Mouse (Mus musculus): ENCODE measurements around the gene Abcg4. TPM values are rescaled to one million over a fixed set of nuclear protein-coding genes. Genes with fewer than 3 reads are reported as not detected.
"Not testable (repeated sequence)": the region's sequence is repeated elsewhere in the genome, so short reads cannot be mapped to it uniquely, and the experiment has no call there.

Gene Abcg4
- polyA plus RNA-seq (2015; fragmentation: Nextera tagmentation; extraction: Ambion mirVana) = 1.0 and 1.6 TPM in 2 replicates

DNA sequence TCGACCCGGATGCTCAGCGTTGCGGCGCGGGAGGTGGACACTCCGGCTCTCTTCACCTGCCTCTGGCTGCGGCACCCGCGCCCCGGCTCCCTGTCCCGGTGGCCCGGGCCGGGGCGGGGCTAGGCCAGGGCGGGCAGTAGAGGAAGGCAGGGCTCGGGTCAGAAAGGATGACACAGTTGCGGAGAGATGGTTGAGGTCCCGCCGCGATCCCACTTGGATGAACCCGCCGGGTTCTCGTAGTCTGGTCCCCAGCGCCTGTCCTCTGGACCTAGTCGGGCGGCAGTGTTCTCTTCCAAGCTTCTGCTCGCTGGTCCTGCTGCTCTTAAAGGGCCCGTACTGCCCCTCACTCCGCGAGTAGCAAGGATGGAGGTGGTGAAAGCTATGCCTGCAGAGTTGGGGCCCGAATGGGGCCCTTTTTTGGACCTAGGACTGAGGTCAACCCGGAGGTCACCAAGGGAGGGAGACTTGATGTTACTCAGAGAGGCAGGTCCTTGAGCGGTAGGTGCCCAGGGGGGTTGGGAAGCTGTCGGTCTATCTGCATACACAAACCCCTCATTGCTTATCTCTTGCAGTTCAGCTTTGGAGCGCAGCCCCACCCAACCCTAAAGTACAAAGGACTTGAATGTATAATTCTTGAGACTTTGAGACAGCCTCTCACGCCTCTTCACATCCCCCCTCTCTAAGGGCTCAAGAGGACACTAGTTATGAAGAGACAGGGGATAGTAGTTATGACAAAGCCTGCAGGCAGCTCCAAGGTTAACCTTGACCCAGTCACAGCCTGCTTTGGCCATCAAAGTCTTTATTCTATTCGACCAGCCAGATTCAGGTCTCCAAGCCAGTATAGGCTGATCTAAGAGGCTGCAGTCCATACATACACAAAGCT, at the start of gene Abcg4:
Gene Abcg4 (minus strand): TSS at position 540 of the 883 bp plus-strand sequence.
- Histone ChIP-seq H3K27ac (no peak within 1 kb of the TSS), H3K4me1 (replicated peaks; ENCODE audit: insufficient read depth, low read length) (peaks cover 4% of the 10 kb centered on the region; the same call in 1 of the 2 replicates), H3K4me3 (replicated peaks; ENCODE audit: low read depth, low read length) (peak within 1 kb of the TSS; percentile 57), H3K9me3 (replicated peaks; ENCODE audit: low read length) (no peaks in the 10 kb centered on the region), H3K36me3 (ENCODE audit: insufficient read depth, low read length) (peaks cover 4% of the 10 kb centered on the region; the same call in 1 of the 2 replicates), H3K4me2 (ENCODE audit: low read length) (peak within 1 kb of the TSS; percentile 95), H3K27me3 (ENCODE audit: insufficient read depth, low read length) (no peaks in the 10 kb centered on the region), H3K9ac (ENCODE audit: low read depth, low read length) (peak within 1 kb of the TSS; percentile 61)
- TF ChIP-seq CTCF (IDR thresholded peaks at IDR 0.05; ENCODE audit: low read depth) = no peak
- DNase-seq (ENCODE audit: low spot score) (peak; percentile 56), ATAC-seq (replicated peaks; ENCODE audit: low FRiP score, low read depth) (peak; percentile 50; the same call in 1 of the 2 replicates)
- 1% methylated on average over 38 of the region's 38 CpGs for WGBS

DNA sequence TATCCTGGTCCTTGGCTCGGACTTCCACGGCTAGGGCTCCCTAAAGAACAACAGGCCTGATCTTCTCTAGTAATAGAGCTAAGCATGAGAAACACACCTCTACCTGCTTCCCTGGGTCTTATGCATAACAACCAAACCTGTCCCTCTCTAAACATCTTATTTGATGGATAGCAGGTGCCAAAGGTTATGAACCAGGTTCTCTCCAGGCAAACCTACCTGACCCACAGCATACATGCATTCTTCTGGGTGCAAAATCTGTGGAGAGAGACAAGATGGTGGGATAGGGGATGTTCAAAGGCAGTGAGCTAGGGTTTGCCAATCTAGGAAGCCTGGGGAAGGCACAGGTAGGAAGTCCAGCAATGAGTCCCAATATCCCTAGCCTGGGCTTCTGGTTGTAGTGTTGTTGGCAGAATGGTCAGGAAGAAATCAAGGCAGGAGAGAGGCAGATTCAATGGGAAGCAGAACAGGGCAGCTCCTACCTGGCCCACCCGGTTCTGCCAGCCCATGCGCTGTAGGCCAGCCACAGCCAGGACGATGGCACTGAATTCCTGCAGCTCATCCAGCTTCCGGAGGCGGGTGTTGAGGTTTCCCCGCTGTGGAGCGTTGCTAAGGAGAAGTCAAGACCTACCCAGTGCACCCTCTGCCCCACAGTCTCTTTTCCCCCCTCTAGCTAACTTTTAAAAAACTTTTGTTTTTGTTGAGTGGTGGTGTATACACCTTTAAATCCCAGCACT, 49.2 kb upstream of the Abcg4 start:
- Histone ChIP-seq H3K27me3 (ENCODE audit: insufficient read depth, low read length) (no peaks in the 10 kb centered on the region), H3K36me3 (ENCODE audit: insufficient read depth, low read length) (peaks cover 12% of the 10 kb centered on the region; the same call in 1 of the 2 replicates), H3K4me1 (replicated peaks; ENCODE audit: insufficient read depth, low read length) (peaks cover 6% of the 10 kb centered on the region; the same call in 1 of the 2 replicates), H3K9me3 (replicated peaks; ENCODE audit: low read length) (no peaks in the 10 kb centered on the region), H3K4me3 (replicated peaks; ENCODE audit: low read depth, low read length) (no peak overlapping the region), H3K9ac (ENCODE audit: low read depth, low read length) (0 out of 2 replicates have a peak overlapping the region, but pooled peaks have one; percentile 23), H3K27ac (peak overlapping the region; percentile 31; the same call in 1 of the 2 replicates), H3K4me2 (ENCODE audit: low read length) (peak overlapping the region; percentile 90)
- DNase-seq (ENCODE audit: low spot score) = no peak
- ATAC-seq (replicated peaks; ENCODE audit: low FRiP score, low read depth) = no peak
- TF ChIP-seq CTCF (IDR thresholded peaks at IDR 0.05; ENCODE audit: low read depth) = no peak
- 57% methylated on average over 9 of the region's 9 CpGs for WGBS

DNA sequence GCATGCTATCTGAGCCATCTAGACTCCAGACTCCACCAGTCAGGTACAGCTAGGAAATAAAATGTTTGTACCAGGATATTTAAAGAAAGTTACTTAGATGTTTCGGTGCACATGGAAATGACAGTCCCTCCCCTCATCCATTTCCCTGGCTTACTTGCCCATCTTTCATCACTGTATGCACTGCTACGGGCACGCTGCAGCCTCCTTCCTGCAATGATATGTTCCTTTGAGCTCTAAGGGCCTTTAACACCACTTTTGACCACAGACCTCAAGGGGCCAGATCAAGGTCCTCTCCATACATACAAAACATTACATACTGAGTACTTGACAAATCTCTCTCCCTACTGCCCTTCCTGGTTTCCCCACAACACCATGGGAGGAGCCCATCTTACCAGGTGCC, 48.5 kb upstream of the Abcg4 start:
- Histone ChIP-seq H3K9ac (ENCODE audit: low read depth, low read length) (0 out of 2 replicates have a peak overlapping the region, but pooled peaks have one; percentile 88), H3K36me3 (ENCODE audit: insufficient read depth, low read length) (peaks cover 15% of the 10 kb centered on the region; the same call in 1 of the 2 replicates), H3K4me3 (replicated peaks; ENCODE audit: low read depth, low read length) (peak overlapping the region; percentile 85), H3K27ac (no peak overlapping the region), H3K4me1 (replicated peaks; ENCODE audit: insufficient read depth, low read length) (peaks cover 6% of the 10 kb centered on the region; the same call in 1 of the 2 replicates), H3K9me3 (replicated peaks; ENCODE audit: low read length) (no peaks in the 10 kb centered on the region), H3K27me3 (ENCODE audit: insufficient read depth, low read length) (no peaks in the 10 kb centered on the region), H3K4me2 (ENCODE audit: low read length) (peak overlapping the region; percentile 90)
- ATAC-seq (replicated peaks; ENCODE audit: low FRiP score, low read depth) (no peak), DNase-seq (ENCODE audit: low spot score) (no peak)
- WGBS = 62% methylated on average over 3 of the region's 3 CpGs
- TF ChIP-seq CTCF (IDR thresholded peaks at IDR 0.05; ENCODE audit: low read depth) = no peak

DNA sequence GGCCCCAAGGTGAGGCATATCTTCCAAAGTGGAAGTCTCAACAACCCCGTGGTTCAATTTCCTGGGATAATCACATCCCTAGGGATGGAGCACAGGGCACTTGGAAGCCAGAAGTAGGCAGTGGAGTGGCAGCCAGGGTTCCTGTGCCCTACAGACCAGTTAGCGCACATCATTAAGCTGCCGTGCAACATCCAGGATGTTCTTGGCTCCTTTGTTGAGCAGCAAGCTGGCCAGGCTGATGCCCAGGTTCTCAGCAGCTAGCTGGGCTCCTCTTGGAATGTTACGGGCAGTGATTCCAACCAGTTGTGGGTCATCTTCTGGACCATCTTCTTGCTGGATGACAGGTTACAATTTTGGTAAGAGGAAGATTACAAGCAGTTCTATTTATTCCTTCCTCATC, 48.1 kb upstream of the Abcg4 start:
- peak overlapping the region; percentile 85 for H3K4me3 ChIP-seq (replicated peaks; ENCODE audit: low read depth, low read length)
- DNase-seq (ENCODE audit: low spot score); H3K9me3 ChIP-seq (replicated peaks; ENCODE audit: low read length); ATAC-seq (replicated peaks; ENCODE audit: low FRiP score, low read depth); H3K4me1 ChIP-seq (replicated peaks; ENCODE audit: insufficient read depth, low read length); H3K27ac ChIP-seq; H3K27me3 ChIP-seq (ENCODE audit: insufficient read depth, low read length): not testable (repeated sequence)
- peaks cover 15% of the 10 kb centered on the region; the same call in 1 of the 2 replicates for H3K36me3 ChIP-seq (ENCODE audit: insufficient read depth, low read length)
- 22% methylated on average over 4 of the region's 4 CpGs for WGBS
- H3K9ac ChIP-seq (ENCODE audit: low read depth, low read length) = peak overlapping the region; percentile 88; the same call in 1 of the 2 replicates
- peak overlapping the region; percentile 90 for H3K4me2 ChIP-seq (ENCODE audit: low read length)

DNA sequence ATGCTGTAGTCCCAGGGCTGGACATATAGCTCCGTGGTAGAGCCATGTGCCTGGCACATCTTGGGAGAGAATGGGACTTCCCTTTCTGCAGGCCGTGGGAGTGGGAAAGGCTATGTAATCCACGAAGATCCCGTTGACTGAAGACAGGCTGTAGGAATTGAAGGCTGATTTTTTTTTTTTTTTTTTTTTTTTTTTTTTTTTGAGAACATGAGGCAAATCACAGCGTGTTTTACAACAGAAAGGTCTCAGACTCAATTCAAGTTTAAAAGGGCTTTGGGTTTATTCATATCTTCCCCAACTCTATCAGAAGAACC, 47.6 kb upstream of the Abcg4 start:
- peak overlapping the region; percentile 90; the same call in 1 of the 2 replicates for H3K27ac ChIP-seq
- DNase-seq (ENCODE audit: low spot score) = no peak
- peaks cover 18% of the 10 kb centered on the region; the same call in 1 of the 2 replicates for H3K36me3 ChIP-seq (ENCODE audit: insufficient read depth, low read length)
- H3K4me2 ChIP-seq (ENCODE audit: low read length) = peak overlapping the region; percentile 90
- no peaks in the 10 kb centered on the region for H3K9me3 ChIP-seq (replicated peaks; ENCODE audit: low read length)
- no peaks in the 10 kb centered on the region for H3K27me3 ChIP-seq (ENCODE audit: insufficient read depth, low read length)
- peak overlapping the region; percentile 88; the same call in 1 of the 2 replicates for H3K9ac ChIP-seq (ENCODE audit: low read depth, low read length)
- H3K4me1 ChIP-seq (replicated peaks; ENCODE audit: insufficient read depth, low read length) = peaks cover 6% of the 10 kb centered on the region; the same call in 1 of the 2 replicates
- TF ChIP-seq CTCF (IDR thresholded peaks at IDR 0.05; ENCODE audit: low read depth) = no peak
- no peak for ATAC-seq (replicated peaks; ENCODE audit: low FRiP score, low read depth)
- peak overlapping the region; percentile 85 for H3K4me3 ChIP-seq (replicated peaks; ENCODE audit: low read depth, low read length)
- WGBS = 1% methylated on average over 5 of the region's 5 CpGs
